Mouse (Mus musculus): ENCODE measurements around the gene Trim46.

DNA sequence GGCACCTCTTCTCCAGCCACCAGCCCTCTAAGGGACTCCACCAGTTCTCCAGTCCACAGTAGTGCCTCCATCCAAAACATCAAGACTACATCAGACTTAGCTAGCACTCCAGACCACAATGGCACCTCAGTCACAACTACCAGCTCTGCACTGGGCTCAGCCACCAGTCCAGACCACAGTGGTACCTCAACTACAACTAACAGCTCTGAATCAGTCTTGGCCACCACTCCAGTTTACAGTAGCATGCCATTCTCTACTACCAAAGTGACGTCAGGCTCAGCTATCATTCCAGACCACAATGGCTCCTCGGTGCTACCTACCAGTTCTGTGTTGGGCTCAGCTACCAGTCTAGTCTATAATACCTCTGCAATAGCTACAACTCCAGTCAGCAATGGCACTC is 15.5 kb downstream of the Trim46 start:
- no peak for TF ChIP-seq CTCF (IDR thresholded peaks at IDR 0.05; ENCODE audit: low read depth, low read length)
- TF ChIP-seq POLR2A (IDR thresholded peaks at IDR 0.05; ENCODE audit: extremely low read depth, insufficient read depth, low read length) = no peak

All from liver, adult 2 months (tissue).